Mouse (Mus musculus) gastrocnemius, adult 18-20 months (tissue): ENCODE data around the gene Mical2. TPM values are rescaled to one million over a fixed set of nuclear protein-coding genes. Genes with fewer than 3 reads are reported as not detected.
A peak's percentile ranks its signal among the peaks of the same experiment; 100 is the strongest.

Experiments
- DNase-seq: peaks from one replicate; pipeline ENCODE4 v3.0.0; 2021; ENCODE audit warnings: low spot score
- long read RNA-seq, 2 experiments: library from polyadenylated mRNA; stranded (forward); transcript quantifications; one replicate each; pipeline ENCODE4 v2.0.0; 2021
- total RNA-seq, 2 experiments: library from RNA; stranded (reverse); gene quantifications; 2 replicates each; pipeline ENCODE4 v1.2.3; 2021

The Mical2 gene
- total RNA-seq: 100 to 1,000 TPM; 166 to 180 TPM
- long read RNA-seq, experiment 1, full-length matches to known transcripts: 2 of 154 reads
- long read RNA-seq, experiment 1, partial matches to known transcripts: 31 of 154 reads
- long read RNA-seq, experiment 1, other reads (novel, unspliced or antisense): 121 of 154 reads
- long read RNA-seq, experiment 2, full-length matches to known transcripts: 2 of 135 reads
- long read RNA-seq, experiment 2, partial matches to known transcripts: 19 of 135 reads
- long read RNA-seq, experiment 2, other reads (novel, unspliced or antisense): 114 of 135 reads

DNA sequence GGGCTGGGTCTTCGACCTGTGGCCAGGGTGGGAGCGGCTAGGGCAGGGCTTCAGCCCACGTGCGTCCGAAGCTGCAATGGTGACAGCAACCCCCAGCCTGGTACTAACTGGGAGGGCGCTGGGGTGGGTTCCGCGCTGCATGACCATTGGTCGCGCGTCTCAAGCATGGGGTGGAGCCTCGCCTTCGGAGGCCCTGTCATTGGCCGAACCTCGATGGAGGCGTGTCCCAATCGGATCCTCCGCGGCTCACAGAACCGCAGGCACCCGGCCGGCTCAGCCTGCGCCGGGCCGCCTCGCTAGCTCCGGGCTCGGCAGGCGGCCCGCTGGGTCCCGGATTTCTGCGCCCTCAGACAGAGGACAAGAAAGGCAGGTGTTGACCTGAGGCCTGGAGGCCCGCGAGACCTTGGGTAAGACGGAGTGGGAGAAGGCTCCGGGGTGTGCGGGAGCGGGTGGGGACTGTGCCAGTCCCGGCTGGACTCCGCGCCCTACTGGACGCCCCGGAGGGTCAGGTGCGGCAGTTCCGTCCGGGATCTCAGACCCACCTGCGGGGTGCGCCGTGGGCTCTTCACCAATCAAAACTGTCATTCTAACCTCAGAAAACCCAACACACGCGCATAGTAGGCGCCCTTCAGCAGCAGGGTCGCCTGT lies at the start of gene Mical2:
Gene Mical2, plus strand, starts transcription at position 242 of the 648 bp plus-strand sequence.
- peak; percentile 93 for DNase-seq

DNA sequence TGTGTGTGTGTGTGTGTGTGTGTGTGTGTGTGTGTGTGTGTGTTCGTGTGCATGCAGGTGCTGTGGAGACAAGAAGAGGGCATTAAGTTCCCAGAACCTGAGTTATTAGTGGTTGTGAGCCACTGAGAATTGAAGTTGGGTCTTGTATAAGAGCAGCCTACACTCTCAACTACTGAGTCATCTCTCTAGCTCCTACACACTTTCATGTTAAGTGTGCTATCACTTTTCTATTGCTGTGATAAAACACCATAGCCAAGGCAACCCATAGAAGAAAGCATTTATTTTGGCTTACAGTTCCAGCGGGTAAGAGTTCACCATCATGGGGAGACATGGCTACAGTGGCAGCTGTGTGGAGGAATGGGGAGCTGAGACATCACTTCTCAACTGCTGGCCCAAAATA lies 49.0 kb upstream of the Mical2 start:
- DNase-seq: no peak

DNA sequence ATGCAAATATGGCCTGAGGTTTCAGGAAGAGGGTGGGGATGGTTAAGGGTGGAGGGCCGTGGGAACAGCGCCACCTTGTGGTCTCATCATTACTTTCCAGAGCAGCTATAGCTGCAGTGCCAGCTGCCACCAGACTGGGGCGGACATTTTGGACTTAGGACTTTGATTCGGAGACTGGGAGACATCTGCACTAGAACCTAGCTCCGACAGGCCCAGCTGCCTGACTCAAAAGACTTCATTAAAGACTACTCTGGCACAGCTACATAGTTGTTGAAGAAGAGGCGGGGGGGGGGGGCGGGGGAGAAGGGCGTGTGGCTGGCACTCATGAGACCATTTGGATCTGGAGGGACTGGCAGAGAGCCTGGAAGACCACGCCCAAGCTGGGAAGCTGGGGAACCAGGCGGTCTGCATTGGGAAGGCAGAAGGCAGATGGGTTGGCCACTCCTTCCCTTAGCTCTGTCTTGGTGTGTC lies 45.4 kb upstream of the Mical2 start:
- DNase-seq: peak; percentile 81

DNA sequence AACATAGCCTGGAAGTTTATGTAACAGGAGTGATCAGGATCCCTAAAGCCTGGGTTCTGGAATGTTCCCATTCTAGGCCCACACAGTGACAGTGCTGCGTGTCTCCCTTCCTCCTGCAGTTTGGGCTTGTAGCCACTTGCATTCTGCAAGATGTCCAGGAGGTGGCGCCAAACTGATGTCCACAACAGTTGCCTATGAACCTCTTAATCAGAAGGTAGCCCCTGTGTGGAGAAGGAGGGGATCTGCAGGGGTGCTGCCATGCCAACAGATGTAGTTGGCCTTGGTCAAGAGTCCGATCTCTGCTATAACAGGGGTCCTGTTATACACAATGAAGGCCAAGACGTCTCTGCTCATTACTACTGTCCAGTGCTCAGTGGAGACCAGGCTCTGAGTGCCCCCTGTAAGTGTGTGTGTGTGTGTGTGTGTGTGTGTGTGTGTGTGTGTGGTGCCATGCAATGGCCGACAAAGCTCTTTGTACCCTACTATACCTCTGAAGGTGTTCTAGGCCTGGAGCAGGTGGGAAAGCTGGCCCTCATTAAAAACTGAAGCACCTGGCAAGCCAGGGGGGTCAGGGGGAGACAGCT lies 42.3 kb upstream of the Mical2 start:
- peak; percentile 94 for DNase-seq

DNA sequence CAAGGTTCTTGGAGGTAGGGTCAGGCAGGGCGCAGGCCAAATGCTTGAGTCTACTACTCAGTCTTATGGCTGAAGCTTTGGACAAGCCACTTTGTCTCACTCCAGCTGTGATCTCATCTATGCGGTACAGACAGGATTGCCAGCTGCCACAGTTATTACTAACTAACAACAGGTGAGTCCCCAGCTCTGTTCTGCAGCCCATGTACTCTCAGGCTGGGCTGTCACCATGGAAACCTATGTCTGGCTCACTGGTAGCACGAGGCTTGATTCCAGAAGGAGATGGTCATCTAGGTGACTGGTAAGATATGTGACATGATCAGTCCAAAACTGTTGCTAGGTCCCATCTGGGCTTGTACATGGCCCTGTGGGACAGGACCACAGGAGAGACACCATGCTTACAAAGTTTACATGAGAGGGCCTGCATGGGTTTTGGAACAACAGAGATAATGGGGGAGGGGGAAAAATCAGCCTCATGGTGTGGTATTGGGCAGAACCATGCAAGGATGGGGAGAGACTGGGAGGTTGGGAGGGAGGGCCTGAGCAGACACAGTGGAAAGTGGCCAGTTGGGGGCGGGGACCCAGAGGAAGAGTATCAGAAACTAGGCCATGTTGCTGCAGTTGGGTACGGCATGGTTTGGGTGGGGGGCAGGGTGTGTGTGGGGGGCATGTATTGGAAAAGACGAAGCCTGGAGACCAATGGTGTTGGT lies 41.0 kb upstream of the Mical2 start:
- no peak for DNase-seq

DNA sequence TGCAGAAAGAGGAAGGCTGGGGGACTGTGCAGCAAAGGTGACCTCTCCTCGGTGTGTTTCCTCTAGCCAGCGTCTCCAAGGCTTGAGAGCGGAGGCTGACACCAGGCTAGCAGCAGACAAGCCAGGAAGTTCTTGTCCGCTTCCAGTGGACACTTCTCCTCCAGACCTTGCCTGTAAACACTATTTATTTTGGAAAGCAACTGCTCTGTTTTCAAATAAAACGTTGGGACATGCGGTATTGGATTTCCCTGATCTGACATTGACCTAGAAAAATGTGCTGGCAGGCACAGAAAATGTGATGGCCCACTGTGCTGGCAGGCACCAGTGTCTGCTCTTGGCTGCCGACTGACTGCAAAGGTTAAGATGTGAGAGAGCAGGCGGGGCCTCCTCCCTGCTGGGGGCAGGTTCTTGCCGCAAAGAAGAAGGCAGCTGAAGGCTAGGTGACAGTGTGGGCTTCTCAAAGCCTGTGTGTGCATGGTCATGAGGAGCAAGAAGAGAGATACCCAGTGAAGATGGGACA lies 40.4 kb upstream of the Mical2 start:
- DNase-seq: peak; percentile 89

DNA sequence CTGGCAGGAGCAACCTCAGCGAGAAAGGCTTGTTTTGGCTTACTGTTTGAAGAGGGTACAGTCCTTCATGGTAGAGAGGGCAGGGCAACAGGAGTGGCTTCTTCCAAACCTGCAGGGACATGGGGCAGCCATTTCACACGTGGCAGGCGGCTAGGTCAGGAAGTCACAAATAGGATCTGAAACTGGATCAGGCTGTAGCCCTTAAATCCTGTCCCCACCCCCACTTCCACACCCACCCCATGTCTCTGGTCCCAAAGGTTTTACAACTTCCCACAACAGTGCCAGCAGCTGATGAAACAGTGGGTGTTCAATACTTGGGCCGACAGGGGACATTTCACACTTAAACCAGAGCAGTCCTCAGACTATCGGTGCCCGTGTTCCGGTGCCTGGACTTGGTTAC lies 38.8 kb upstream of the Mical2 start:
- no peak for DNase-seq

DNA sequence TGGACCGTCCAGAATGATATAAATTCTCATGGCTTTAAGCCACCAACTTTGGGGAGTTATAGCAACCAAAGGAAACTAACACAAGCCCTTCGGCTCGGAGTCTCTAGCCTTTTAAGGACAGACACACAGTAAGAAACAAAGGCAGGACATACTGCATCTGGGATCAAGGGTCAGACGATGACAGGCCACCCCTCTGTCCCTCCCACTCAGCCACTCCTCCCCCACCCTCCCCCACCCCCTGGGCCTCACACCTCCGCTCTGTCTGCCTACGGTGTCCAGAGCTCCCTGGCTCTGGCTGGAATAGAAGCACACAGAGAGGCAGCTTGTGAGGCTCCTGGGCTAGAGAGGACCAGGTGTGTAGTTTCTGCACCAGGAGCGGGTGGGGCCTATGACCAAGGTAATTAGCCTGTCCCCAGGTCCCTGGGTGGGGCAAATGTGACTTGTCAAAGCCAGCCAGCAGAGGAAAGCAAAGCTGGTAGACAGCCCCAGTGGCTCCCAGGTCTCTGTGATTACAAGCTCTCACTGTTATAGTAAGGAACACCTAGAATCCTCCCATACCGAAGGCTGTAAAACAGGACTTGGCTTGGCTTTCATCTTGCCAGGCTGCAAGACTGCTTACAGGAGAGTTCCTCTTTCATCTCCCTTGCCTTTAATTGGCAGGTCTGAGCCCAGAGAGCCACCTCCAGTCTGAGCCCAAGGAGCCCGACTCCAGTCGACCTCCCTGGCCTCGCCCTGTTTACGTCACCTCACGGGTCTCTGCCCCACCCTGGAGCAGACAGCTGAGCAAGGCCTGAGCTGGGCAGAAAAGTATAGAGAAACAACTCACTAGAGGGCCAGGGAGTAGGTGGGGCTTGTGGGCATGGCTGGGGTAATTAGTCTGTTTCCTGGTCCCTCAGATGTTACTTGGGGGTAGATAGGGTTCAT lies 37.9 kb upstream of the Mical2 start:
- DNase-seq: no peak

DNA sequence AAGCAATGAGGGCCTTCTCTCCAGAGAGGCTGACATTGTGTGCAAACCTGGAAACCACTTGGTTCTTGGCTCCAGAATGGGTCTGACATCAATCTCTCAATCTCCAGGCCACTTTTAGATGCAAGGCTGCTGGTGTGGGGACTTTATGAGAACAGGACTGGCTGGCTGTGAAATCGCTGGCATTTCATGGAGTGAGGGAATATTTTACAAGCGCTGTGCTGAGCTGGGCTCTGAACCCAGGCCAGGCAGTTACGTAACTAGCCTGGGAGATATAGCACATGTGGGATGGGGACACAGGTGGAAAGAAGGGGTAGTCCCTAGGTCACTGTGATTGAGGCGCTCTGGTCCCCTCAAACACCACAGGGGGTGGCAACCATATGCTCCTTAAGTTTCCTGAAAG lies 33.4 kb upstream of the Mical2 start:
- peak; percentile 90 for DNase-seq

DNA sequence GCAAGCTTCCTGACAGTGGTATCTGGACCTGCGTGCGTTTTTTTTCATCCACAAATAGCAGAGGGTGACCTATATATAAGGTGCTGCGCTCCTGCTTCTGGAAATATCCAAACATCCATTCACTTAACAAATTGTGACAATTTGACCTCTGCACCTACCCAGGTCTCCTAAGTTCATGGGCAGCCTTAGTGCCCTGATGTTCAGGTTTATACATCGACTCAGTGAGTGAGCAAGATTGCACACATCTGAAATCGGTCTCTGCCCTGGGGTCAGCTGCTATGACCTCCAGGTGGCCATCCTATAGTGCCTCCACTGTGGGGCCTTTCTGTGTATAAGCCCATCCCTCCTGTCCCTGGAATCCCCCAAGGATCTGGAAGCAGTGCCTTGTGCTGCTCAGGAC lies 32.9 kb upstream of the Mical2 start:
- no peak for DNase-seq

DNA sequence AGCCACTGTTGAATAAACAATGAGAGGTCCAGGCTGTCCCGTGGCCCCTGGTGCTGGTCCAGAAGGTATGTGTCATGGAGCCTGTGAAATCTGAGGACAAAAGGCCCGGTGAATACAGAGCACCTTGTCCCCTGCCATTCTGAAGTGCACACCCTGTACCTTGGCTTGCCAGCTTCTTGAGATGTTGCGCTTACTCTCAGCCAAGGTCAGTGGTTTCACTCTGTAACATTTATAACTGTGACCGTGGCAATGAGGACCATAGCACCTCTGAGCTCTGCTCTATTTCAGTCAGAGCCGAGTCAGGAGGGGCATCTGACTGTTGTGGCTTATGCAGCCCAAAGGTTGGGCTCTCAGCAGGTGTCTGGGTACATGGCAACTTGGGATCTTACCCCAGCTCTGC lies 31.4 kb upstream of the Mical2 start:
- DNase-seq: peak; percentile 82

DNA sequence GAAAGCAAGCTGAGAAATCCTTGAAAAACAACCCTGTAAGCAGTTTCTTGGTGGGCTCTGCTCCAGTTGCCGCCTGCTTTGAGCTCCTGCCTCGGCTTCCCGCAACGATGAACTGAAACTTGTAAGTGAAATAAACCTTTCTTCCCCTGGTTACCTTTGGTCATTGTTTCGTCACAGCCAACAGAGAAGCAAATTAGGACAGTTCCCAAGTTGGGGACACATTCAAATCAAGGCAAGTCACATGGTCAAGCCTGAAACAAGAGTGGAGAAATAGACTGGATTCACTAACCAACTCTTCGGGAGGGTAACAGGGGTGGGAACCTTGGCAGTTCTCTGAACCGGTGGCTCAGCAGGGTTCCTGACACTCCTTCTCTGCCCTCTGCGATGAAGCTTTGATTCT lies 28.2 kb upstream of the Mical2 start:
- no peak for DNase-seq

DNA sequence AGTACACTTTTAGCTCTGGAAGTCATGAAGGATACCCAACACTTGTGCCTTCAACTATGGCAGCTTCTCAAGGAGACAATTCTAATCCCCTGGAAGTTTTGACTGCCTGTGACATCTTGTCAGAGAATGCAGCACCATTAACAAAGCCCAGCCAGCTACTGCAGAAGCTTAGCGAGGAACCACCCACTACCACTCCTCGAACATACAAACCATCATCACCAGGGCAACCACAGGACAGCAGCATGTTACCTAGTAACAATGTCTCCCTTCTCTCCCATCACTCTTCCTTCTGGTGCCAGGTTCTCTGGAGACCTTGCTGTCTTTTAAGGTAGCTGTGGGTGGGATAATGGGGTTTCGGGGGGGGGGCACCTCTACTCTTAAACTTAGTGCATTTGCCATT lies 26.3 kb upstream of the Mical2 start:
- no peak for DNase-seq

DNA sequence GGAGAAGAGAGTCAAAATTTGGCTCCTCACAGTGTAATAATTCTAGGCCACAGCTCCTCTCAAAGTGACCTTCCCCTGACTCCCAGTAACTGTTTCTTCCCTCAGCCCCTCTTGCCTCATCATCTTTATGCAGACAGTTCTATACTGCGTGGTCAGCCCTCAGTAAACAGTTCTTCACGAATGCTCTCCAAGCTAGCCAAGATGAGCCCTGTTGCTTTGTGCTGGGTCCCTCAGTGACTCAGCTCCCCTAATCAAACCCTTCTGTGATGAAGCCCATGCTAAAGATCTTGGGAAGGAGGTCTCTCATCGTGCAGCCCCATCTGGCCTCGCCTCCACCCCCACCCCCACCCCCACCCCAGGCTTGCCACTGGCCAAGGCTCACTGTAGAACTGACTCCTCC lies 24.9 kb upstream of the Mical2 start:
- no peak for DNase-seq

DNA sequence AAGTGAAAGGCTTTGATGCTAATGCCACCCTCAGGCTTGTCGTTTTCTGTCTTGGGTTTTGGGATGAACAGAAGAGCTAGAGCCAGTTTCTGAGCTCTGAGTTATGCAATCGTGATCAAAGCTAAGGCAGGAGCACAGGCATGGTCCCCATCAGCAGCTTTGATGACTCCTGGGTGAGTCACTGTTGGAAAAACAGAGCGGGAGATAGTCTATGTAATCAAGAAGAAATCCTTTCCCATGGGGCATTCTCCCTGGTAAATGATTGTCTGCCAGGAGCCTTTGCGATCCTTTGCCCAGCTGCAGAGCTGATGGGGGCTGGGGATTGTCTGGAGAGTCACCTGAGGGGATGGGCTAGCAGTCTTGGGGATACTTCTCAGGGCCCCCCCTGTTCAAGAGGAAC lies 23.5 kb upstream of the Mical2 start:
- DNase-seq: no peak

DNA sequence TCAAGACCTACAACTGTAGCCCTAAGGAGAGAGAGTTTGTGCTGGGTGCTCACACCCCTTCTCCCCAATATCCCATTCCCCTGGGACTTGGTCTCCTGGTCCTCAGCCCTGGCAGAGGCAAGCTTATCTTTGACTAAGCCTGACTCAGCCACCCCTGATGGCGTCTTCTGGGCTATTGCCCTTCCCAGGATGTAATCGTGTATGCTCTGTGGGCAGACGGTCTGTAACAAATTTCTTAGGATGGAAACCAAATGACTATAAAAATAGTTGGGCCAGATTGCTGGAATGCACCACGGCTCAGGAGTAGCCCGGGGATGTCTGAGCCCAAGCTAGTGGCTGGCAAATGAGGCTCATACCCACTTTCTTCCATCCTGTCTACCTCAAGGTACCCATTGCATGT lies 22.8 kb upstream of the Mical2 start:
- DNase-seq: no peak

DNA sequence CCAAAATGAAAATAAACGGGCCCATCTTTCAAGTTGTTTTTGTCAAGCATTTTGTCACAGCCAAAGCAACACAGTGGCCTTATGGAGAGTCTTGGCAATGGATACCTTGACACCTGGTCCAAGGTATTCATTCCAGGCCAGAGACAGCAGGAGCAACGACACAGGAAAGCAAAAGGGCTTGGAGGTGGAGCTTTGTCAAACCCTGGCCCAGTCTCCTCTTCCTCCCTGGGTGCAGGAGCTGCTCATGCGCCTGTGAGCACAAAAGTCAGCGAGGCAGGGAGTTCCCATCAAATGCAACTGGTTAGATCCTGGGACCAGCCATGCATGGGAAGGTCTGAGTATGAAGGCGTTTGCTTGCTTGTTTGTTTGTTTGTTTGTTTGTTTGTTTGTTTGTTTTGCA lies 21.7 kb upstream of the Mical2 start:
- no peak for DNase-seq

DNA sequence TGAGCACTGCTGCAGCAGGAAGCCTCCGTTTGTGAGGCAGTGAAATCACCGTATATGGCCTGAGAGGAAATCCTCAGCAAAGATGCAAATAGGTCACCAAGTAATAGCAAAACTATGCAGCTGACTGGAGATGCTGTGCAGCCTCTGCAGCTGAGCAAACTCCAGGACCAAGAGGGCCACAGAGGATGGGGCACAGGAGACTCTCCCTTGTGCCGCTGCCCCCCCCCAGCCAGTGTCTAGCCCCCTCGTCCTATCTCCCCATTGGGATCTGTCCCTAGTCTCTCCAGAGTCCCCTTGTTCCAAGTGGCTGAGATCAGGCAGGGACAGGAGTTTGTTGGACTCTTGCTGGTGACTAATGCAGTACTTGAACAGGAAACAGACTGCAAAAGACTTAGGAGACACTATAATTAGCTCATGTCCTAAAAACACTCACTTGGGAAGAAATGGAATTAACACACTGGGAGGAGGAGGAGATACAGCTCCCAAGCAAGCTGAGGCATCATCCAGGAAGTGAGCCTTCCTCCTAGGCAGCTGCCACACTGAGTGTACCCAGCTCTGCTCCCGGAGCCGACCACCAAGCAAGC lies 21.2 kb upstream of the Mical2 start:
- DNase-seq: no peak

DNA sequence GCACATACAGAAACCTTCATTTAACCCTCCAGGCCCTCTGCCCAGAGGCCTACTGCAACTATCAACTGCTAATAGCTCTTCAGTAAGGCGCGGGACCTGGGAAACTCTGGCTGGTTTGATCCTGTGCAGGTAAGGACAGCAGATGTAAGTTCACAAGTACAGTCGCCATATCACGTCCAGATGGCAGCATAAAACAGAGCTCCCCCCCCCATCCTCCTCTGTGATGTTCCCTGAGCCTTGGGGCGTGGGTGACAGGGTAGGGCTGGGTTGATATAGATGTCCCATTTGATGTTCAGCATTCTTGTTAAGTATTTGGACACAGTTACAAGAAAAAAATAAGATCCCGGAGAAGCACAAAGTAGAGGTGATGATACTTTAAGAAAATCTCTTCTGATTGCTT lies 20.1 kb upstream of the Mical2 start:
- DNase-seq: no peak

DNA sequence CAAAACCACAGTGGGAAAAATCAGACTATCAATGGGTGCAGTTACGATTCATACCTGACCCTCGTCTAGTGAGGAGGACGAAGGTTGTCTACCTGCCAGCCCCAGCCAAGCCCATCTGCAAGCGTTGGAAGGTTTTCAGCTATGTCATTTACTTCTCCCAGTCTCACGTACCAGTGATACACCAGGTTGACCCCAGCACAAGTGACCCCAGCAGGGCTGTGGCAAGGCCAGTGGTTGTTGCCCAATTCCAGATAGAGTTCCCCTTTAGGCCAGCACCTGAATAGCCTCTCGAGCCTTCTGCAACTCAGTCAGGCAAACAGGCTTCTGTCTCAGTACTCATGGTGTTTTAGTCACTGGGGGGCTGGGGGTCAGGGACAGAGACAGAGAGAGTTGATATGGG lies 17.9 kb upstream of the Mical2 start:
- no peak for DNase-seq
